Mouse (Mus musculus) R1 (cell line): ENCODE measurements around the gene Grin3b.

Experiments used
- DNase-seq: peaks from one replicate; pipeline ENCODE4 v3.0.0-alpha.2; 2018; ENCODE audit warnings: low read depth, low spot score

Gene Grin3b

GRCm38 (mm10) chr10:79970415-79971182, at the start of gene Grin3b:
Gene Grin3b, plus strand, starts transcription at chr10:79970715.
- no peak for DNase-seq

DNA sequence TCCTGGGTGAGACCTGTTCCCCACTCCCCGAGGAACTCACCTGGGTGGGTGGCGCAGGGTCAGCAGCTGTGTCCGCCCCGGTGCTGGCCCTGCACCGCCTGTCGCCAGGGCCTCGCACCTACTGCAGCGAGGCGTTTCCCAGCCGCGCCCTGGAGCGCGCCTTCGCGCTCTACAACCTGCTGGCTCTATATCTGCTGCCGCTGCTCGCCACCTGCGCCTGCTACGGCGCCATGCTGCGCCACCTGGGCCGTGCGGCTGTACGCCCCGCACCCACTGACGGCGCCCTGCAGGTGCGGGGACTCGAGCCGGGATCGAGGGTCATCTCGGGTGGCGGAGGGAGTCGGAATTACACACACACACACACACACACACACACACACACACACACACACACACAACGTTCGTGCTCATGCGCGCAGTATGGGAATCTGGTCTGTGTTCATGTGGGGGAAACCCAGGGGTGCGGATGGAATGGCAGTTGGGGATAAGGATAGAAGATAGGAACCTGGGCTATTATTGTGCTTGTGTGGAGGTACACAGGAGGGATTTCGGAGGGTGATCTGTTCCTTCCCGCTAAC, 49.5 kb upstream of the Grin3b start, which contains the start of gene R3hdm4:
Gene R3hdm4 (minus strand): TSS at position 251 of the 578 bp plus-strand sequence.
- peak; percentile 39 for DNase-seq

- DNase-seq = peak; percentile 48
Observed at GRCm38 (mm10) chr10:79921572-79921971, 48.9 kb upstream of the Grin3b start.

DNA sequence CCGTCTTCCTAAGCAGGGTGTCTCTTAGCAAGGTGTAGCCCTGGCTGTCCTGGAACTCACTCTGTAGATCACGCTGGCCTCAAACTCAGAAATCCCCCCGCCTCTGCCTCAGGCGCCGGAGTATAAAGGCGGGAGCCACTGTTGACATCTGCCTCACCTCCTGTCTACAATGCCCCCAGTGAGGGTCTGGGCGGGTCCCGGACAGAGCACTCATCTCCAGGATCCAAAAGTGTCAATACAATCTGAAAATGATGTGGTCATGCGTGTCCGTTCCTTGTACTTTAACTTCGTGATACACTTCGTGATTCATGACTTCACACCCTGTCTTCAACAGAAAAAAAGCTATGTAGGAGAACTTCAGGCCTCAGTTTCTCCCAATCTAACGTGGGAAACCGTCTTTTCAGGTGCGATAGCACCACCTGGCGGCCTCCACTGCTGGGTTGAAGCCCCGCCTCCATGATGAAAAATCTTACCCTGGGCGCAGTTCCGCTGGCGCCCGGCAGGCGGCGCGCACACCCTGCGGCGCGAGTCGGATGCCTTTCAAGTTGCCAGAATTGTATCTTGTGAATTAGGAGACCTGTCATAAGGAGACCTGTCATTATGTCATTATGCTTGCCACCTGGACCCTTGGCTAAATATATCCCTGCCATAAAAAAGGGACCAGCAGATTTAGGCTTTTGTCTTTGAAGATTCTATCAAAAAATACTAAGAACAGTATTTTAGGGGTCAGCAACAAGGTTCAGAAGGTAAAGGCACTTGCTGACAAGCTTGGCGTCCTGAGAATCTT, 45.3 kb upstream of the Grin3b start:
- peak; percentile 83 for DNase-seq

DNA sequence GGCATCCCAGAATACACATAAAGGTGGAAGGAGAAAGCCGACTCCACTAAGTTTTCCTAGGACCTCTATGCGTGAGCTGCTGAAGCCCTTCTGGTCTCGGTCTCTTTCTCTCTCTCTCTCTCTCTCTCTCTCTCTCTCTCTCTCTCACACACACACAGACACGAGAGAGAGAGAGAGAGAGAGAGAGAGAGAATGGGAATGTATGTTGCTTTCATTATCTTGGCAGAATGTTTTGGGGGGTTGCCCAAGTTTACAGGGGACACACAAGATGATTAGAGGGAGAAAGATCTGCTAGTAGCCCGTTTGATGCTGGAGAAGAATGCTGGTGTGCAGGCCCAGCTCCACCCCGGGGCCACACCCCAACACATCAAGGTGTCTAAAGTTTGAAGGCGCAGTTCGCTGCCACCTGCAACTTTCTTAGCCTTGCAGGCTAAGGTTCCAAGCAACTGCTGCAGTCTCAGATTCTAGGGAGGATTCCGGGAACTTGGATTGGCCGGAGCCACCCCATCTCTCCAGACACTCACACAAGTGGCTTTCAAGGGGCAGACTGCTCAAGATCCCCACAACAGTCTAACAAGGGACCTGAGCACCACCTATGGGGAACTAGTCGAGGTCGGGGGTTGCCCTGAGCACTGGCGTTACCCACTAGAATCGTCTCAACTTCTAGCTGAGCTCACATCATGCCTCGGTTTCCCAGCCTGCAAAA, 44.6 kb upstream of the Grin3b start:
- no peak for DNase-seq

DNA sequence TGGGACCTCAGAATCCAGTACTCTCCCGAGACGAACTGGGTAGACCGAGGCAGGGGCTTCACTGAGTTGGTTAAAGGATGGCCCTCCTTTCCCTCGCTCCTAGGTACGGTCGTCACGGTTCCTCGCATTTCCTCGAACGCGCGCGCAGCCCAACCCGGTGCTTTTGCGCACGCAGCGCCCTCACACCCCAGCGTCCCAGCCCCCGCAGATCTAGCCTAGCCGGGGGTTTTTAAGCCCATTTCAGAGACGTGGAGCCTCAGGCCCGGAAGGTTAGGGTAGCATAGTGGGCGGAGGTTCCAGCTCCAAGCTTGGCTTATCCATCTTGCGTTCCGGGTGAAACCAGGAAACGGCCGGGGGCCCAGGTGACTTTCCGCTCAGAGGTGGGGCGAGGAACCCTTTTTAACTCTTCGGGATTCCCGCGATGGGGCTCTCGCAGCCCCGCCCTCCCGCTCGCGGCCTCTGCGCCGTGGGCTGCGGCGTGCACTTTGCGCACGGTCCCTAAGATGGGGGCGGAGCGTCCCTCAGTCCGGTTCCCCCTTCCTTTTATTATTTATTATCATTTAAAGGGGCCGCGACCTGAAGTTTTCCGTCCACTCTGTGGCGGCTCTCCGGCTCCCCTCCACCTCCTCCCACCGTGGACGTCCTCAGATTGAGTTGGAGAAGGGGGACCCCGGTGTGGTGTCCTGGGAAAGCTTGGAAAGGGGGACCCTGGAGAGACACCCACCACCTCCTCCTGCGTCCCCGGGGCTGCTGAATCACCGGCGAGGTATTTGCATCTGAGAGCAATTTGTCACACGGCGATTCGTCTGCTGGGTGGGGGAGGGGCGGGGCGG, 43.8 kb upstream of the Grin3b start, which contains the start of gene Arid3a:
Gene Arid3a (plus strand): TSS at position 553 of the 833 bp plus-strand sequence.
- peak; percentile 96 for DNase-seq

- peak; percentile 55 for DNase-seq
Observed at GRCm38 (mm10) chr10:79927324-79928029, 43.0 kb upstream of the Grin3b start.

GRCm38 (mm10) chr10:79928030-79928694, 42.4 kb upstream of the Grin3b start:
- DNase-seq = no peak

- no peak for DNase-seq
Observed at GRCm38 (mm10) chr10:79928907-79929701, 41.4 kb upstream of the Grin3b start.

DNA sequence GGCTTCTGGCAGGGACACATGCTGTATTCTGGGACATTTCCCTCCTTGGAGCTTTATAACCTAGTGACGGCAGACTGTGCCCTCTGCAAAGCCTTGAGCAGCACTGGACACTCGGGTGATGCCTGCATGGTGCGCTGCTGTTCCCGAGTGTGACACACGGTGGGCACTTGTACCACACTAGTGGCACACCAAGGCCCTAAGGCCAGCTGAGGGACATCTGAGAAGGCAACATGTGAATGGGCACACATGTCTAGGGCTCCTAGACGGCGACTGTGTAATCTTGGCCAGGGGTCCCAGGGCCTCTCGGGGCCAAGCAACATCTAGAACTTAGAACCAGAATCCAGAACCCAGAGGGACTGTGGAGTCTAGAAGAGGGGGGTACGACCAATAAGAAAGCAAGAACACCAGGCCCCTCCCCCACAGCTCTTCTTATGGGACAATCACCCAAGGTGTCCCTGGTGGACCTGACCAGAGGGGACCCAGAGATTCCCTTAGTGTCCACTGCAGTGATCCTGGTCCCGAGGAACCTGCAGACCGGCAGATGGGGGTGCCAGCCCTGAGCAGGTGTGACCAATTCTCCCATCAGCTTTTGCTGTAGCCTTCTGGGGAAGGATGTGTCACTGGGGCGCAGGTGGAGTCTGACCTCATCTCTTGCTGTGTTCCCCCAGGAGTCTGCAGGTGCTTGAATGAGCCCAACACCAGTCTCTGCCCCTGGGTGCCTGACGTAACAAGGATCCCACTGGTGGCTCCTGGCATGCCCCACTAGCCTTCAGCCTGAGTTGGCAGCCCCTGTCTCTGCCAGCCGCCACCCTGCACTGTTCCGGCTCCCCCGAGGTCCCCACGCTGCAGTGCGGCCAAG, 40.3 kb upstream of the Grin3b start:
- no peak for DNase-seq

DNA sequence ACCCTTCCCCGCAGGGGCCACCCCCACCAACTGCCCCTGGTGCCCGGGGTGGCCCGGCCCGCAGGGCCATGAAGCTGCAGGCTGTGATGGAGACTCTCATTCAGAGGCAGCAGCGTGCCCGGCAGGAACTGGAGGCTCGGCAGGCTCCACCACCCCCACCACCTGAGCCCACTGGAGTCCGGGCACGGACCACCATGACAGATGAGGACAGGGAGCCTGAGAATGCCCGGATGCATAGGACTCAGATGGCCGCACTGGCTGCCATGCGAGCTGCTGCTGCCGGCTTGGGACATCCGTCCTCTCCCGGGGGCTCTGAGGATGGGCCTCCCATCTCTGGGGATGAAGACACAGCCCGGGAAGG, 39.7 kb upstream of the Grin3b start:
- no peak for DNase-seq

GRCm38 (mm10) chr10:79931797-79932196, 38.7 kb upstream of the Grin3b start:
- DNase-seq = no peak

- DNase-seq = no peak
Observed at GRCm38 (mm10) chr10:79932736-79933135, 37.8 kb upstream of the Grin3b start.

DNA sequence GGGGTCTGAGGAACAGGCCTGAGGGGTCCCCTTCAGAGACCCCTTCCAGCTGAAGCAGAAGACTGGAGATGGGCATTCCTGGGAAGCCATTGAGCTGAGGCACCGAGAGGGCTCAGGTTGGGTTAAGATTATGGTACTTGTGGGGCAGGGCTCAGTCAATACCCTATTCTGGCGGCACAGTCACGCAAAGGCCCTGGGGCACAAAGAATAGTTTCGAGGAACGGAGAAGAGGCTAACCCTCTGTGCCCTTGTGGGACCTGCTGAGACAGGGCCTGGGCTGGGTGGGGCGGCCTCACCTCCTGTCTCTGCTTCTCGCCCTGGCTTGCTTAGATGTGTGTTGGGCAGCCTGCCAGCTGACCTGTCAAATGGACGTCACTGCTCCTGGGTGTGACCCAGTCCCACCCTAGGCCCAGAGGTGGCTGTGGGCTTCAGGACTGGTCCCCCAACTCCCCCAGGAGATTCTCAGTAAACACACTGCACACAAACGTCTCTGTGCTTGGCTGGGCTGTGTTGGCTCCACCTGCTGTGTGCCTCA, 37.3 kb upstream of the Grin3b start:
- DNase-seq = no peak

DNA sequence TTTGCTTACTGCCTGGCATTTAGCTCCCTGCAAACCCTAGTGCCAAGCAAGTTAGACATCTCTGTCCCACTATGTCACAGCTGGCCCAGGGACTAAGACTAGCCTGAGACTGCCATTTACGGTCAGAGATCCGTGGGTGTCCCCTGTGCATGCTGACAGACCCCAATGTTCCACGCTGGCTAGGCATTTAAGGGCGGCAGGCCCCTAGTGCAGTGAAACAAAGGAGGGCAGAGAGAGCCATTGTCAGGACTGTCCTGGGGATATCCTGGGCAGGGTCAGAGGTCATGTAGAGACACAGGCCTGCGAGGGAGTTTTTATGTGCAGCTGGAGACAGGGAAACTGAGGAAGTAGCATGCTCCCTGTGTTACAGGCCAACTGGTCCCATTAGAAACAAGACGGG, 36.7 kb upstream of the Grin3b start:
- no peak for DNase-seq

- DNase-seq = no peak
Observed at GRCm38 (mm10) chr10:79934272-79934721, 36.2 kb upstream of the Grin3b start.

- no peak for DNase-seq
Observed at GRCm38 (mm10) chr10:79934794-79935569, 35.5 kb upstream of the Grin3b start.
